Mouse (Mus musculus) heart, adult 2 months (tissue): ENCODE measurements around the gene Pgc. TPM values are rescaled to one million over a fixed set of nuclear protein-coding genes. Genes with fewer than 3 reads are reported as not detected.

Source experiments
- DNase-seq, 2 experiments: peaks; one replicate each; pipeline ENCODE4 v3.0.0; 2021
- H3K27ac ChIP-seq: fragments of 200-600 bp; 2 replicates; pipeline ENCODE4 v1.8.1; 2022
- H3K27me3 ChIP-seq: fragments of 200-500 bp; 2 replicates; pipeline ENCODE4 v1.6.1; 2012; ENCODE audit warnings: mild to moderate bottlenecking, low read length, inconsistent platforms, mixed read lengths; ENCODE audit not compliant: control insufficient read depth, insufficient read depth
- H3K36me3 ChIP-seq: fragments of 200-500 bp; 2 replicates; pipeline ENCODE4 v1.6.1; 2012; ENCODE audit warnings: low read length, inconsistent platforms; ENCODE audit not compliant: control insufficient read depth, insufficient read depth
- H3K4me1 ChIP-seq: fragments of 200-500 bp; 2 replicates; pipeline ENCODE4 v1.6.1; 2011; ENCODE audit warnings: low read length; ENCODE audit not compliant: control insufficient read depth, insufficient read depth
- H3K4me3 ChIP-seq: fragments of 200-600 bp; 2 replicates; pipeline ENCODE4 v1.8.1; 2022
- H3K79me2 ChIP-seq: fragments of 200-500 bp; replicated peaks from 2 replicates; pipeline ENCODE4 v1.6.1; 2012; ENCODE audit warnings: mild to moderate bottlenecking, inconsistent platforms, low read length, moderate library complexity, mixed read lengths; ENCODE audit not compliant: control insufficient read depth, insufficient read depth
- H3K9ac ChIP-seq: fragments of 200-500 bp; 2 replicates; pipeline ENCODE4 v1.6.1; 2012; ENCODE audit warnings: low read depth, mild to moderate bottlenecking, control low read depth, inconsistent platforms, low read length, mixed read lengths
- CTCF ChIP-seq: fragments of 200-600 bp; IDR thresholded peaks from 2 replicates; pipeline ENCODE4 v1.8.1; 2022; ENCODE audit warnings: antibody characterized with exemption, mild to moderate bottlenecking, moderate library complexity
- EP300 ChIP-seq: fragments of 200-500 bp; IDR thresholded peaks from 2 replicates; pipeline ENCODE4 v1.6.1; 2011; ENCODE audit warnings: low read depth, low read length, control low read depth; ENCODE audit not compliant: insufficient read depth
- POLR2A ChIP-seq: fragments of 200-500 bp; IDR thresholded peaks from 2 replicates; pipeline ENCODE4 v1.6.1; 2011; ENCODE audit warnings: mild to moderate bottlenecking, low read depth, low read length, control low read depth; ENCODE audit not compliant: insufficient read depth
- WGBS: fragments of 180-500 bp; shearing (Covaris S2); methylation state at CpG from one replicate; pipeline ENCODE4 v1.1.7; 2018; 5-methylcytosine and 5-hydroxymethylcytosine counted together
- intact Hi-C: fragments of 180-260 bp; cut with DNase I; formaldehyde crosslinking; loops from one replicate; pipeline ENCODE4 v1.15.1; 2025
- polyA plus RNA-seq: library from polyadenylated mRNA; depleted of rRNA; stranded (reverse); fragments of >200 nt; gene quantifications from 2 replicates; pipeline ENCODE4 v1.2.3, GENCODE M21; 2012
- total RNA-seq, 2 experiments: library from RNA; stranded (reverse); gene quantifications; 2 replicates each; pipeline ENCODE4 v1.2.3; 2021

Gene Pgc
- total and polyA plus RNA-seq, 3 experiments: 0.59 TPM; not detected in 2

GRCm38 (mm10) chr17:47688608-47689575 lies 37.8 kb upstream of the Pgc start, which contains the start of gene Frs3:
Frs3 (plus strand) TSS chr17:47689030.
- Histone ChIP-seq H3K27me3 (no peaks in the 10 kb centered on the region), H3K4me1 (0 out of 2 replicates have a peak, but pooled peaks cover 1% of the 10 kb centered on the region), H3K79me2 (no peaks in the 10 kb centered on the region), H3K9ac (peak within 1 kb of the TSS; percentile 74), H3K27ac (peak within 1 kb of the TSS; percentile 92), H3K36me3 (no peaks in the 10 kb centered on the region), H3K4me3 (peak within 1 kb of the TSS; percentile 88)
- intact Hi-C loops: loop anchor here (1.0 kb wide), 1 partner anchor 60 kb away; no protein-coding TSS in a partner anchor
- peak; percentile 76 to 78 for DNase-seq
- WGBS: 3% methylated on average over 57 of the region's 58 CpGs
- TF ChIP-seq POLR2A (no peak), CTCF (peak; percentile 28), EP300 (no peak)

GRCm38 (mm10) chr17:47689894-47690293 lies 36.7 kb upstream of the Pgc start:
- Histone ChIP-seq H3K27me3 (no peaks in the 10 kb centered on the region), H3K9ac (no peak overlapping the region), H3K27ac (no peak overlapping the region), H3K36me3 (no peaks in the 10 kb centered on the region), H3K4me1 (0 out of 2 replicates have a peak, but pooled peaks cover 1% of the 10 kb centered on the region), H3K79me2 (no peaks in the 10 kb centered on the region), H3K4me3 (no peak overlapping the region)
- 80% methylated on average over 8 of the region's 8 CpGs for WGBS
- TF ChIP-seq EP300 (no peak), CTCF (no peak), POLR2A (no peak)
- intact Hi-C loops: loop anchor here (5.0 kb wide), 1 partner anchor 323 kb away; the partner anchor contains the start of gene Mrps10
- DNase-seq: no peak

GRCm38 (mm10) chr17:47691650-47692049 lies 35.0 kb upstream of the Pgc start:
- 0 out of 2 replicates have a peak, but pooled peaks cover 1% of the 10 kb centered on the region for H3K4me1 ChIP-seq
- H3K9ac ChIP-seq: no peak overlapping the region
- no peak overlapping the region for H3K27ac ChIP-seq
- intact Hi-C loops: loop anchor here (5.0 kb wide), 1 partner anchor 324 kb away; the partner anchor contains the start of gene Mrps10
- no peaks in the 10 kb centered on the region for H3K36me3 ChIP-seq
- H3K79me2 ChIP-seq: no peaks in the 10 kb centered on the region
- DNase-seq: no peak
- no peak overlapping the region for H3K4me3 ChIP-seq
- 92% methylated on average over 3 of the region's 3 CpGs for WGBS
- no peaks in the 10 kb centered on the region for H3K27me3 ChIP-seq
- no peak for TF ChIP-seq POLR2A
- no peak for TF ChIP-seq EP300
- no peak for TF ChIP-seq CTCF

DNA sequence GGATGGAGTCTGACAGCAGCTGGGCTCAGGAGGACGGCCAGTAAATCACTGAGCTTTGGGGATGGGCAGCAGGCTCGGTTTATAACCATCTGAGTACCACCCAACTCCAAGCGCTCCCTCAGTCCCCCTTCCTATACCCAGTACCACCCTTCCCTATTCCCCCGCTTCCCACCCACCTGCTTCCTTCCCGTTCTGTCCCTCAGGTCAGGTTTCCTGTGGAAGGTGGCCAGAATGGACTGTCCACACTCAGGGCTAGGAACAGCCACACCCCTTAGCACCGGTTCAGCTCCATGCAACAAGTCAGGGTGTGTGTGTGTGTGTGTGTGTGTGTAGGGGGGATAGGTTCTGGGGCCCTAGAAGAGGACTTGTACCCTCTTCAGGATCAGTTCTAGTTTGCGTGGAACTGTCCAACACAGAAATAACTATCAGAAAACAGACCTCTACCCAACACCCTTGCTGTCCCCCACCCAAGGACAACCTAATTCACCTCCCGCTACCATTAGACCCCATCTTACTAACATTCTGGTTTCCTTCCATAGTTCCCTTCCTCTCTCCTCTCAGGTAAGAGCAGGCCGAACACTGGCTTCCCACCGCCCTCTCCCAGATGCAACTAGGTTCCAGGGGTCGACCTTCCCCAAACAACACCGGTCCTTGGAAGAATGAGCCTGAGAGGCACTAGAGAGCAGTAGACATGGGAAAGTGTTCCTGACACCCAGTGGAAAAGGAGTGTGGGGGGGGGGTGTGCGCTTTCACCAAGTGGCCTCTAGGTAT lies 32.8 kb upstream of the Pgc start:
- H3K4me1 ChIP-seq: 0 out of 2 replicates have a peak, but pooled peaks cover 1% of the 10 kb centered on the region
- intact Hi-C loops: loop anchor here (2.0 to 5.0 kb wide), 3 partner anchors 43 to 327 kb away; partner anchors contain the start of genes Mrps10 and Tfeb
- no peaks in the 10 kb centered on the region for H3K79me2 ChIP-seq
- H3K4me3 ChIP-seq: peak overlapping the region; percentile 81
- peak; percentile 59 to 65 for DNase-seq
- TF ChIP-seq POLR2A: 0 out of 2 replicates have a peak, but pooled peaks have one; percentile 28
- no peak for TF ChIP-seq CTCF
- peak; percentile 43; the same call in 1 of the 2 replicates for TF ChIP-seq EP300
- H3K27ac ChIP-seq: peak overlapping the region; percentile 77
- H3K27me3 ChIP-seq: no peaks in the 10 kb centered on the region
- H3K9ac ChIP-seq: peak overlapping the region; percentile 78
- H3K36me3 ChIP-seq: no peaks in the 10 kb centered on the region
- WGBS: 49% methylated on average over 13 of the region's 13 CpGs

DNA sequence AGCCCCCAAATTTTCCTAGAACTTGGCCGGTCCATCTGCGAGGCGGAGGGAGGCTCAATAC lies 32.4 kb upstream of the Pgc start, which contains the start of gene Gm21981:
Gm21981 (minus strand) TSS at position 14 of the 61 bp plus-strand sequence.
- H3K27me3 ChIP-seq: no peaks in the 10 kb centered on the region
- 0 out of 2 replicates have a peak, but pooled peaks cover 1% of the 10 kb centered on the region for H3K4me1 ChIP-seq
- H3K27ac ChIP-seq: peak within 1 kb of the TSS; percentile 77
- TF ChIP-seq POLR2A: no peak
- no peak for TF ChIP-seq CTCF
- TF ChIP-seq EP300: no peak
- peak within 1 kb of the TSS; percentile 81 for H3K4me3 ChIP-seq
- intact Hi-C loops: loop anchor here (2.0 to 5.0 kb wide), 3 partner anchors 43 to 327 kb away; partner anchors contain the start of genes Mrps10 and Tfeb
- WGBS: 0% methylated on average over 3 of the region's 3 CpGs
- no peaks in the 10 kb centered on the region for H3K36me3 ChIP-seq
- H3K9ac ChIP-seq: peak within 1 kb of the TSS; percentile 91
- H3K79me2 ChIP-seq: no peaks in the 10 kb centered on the region
- no peak for DNase-seq
